Mouse (Mus musculus) olfactory bulb, adult 2 months (tissue): ENCODE data around the gene Rxfp4. TPM values are rescaled to one million over a fixed set of nuclear protein-coding genes. Genes with fewer than 3 reads are reported as not detected.

ENCODE experiments used
- H3K27ac ChIP-seq: fragments of 200-500 bp; 2 replicates; pipeline ENCODE4 v1.5.1; 2012; ENCODE audit warnings: low read depth, low read length; ENCODE audit not compliant: insufficient read depth
- H3K4me1 ChIP-seq: fragments of 200-500 bp; 2 replicates; pipeline ENCODE4 v1.6.1; 2012; ENCODE audit warnings: low read length; ENCODE audit not compliant: control insufficient read depth, insufficient read depth
- H3K4me3 ChIP-seq: fragments of 200-500 bp; 2 replicates; pipeline ENCODE4 v1.5.1; 2012; ENCODE audit warnings: mild to moderate bottlenecking, low read depth, low read length, moderate library complexity; ENCODE audit not compliant: insufficient read depth
- CTCF ChIP-seq: fragments of 200-500 bp; IDR thresholded peaks from 2 replicates; pipeline ENCODE4 v1.5.1; 2012; ENCODE audit warnings: low read depth, mild to moderate bottlenecking, low read length, moderate library complexity; ENCODE audit not compliant: insufficient read depth
- POLR2A ChIP-seq: fragments of 200-500 bp; IDR thresholded peaks from 2 replicates; pipeline ENCODE4 v1.6.1; 2012; ENCODE audit warnings: mild to moderate bottlenecking, low read depth, low read length, moderate library complexity; ENCODE audit not compliant: insufficient read depth
- WGBS: fragments of 180-500 bp; shearing (Covaris S2); methylation state at CpG from one replicate; pipeline ENCODE4 v1.1.7; 2018; 5-methylcytosine and 5-hydroxymethylcytosine counted together
- polyA plus RNA-seq: library from polyadenylated mRNA; stranded (reverse); fragments of >200 nt; gene quantifications from 2 replicates; pipeline ENCODE4 v1.2.4, GENCODE M21; 2012; ENCODE audit warnings: low replicate concordance; ENCODE audit not compliant: missing spikeins, insufficient read depth, insufficient read length

Rxfp4 gene
- polyA plus RNA-seq, 1 experiment: not detected

GRCm38 (mm10) chr3:88653516-88654370 lies 801 bp upstream of the Rxfp4 start:
- TF ChIP-seq POLR2A (no peak), CTCF (no peak)
- Histone ChIP-seq H3K4me3 (no peak overlapping the region), H3K4me1 (peaks cover 6% of the 10 kb centered on the region), H3K27ac (no peak overlapping the region)
- 84% methylated on average over 6 of the region's 6 CpGs for WGBS

GRCm38 (mm10) chr3:88651669-88652618 lies 998 bp downstream of the Rxfp4 start:
- Histone ChIP-seq H3K4me1 (peaks cover 16% of the 10 kb centered on the region), H3K27ac (no peak overlapping the region), H3K4me3 (no peak overlapping the region)
- WGBS: 75% methylated on average over 18 of the region's 18 CpGs
- TF ChIP-seq POLR2A: no peak
- TF ChIP-seq CTCF: no peak

GRCm38 (mm10) chr3:88650713-88651504 lies 2.0 kb downstream of the Rxfp4 start:
- Histone ChIP-seq H3K4me3 (no peak overlapping the region), H3K4me1 (peaks cover 16% of the 10 kb centered on the region), H3K27ac (no peak overlapping the region)
- no peak for TF ChIP-seq POLR2A
- 67% methylated on average over 13 of the region's 13 CpGs for WGBS

DNA sequence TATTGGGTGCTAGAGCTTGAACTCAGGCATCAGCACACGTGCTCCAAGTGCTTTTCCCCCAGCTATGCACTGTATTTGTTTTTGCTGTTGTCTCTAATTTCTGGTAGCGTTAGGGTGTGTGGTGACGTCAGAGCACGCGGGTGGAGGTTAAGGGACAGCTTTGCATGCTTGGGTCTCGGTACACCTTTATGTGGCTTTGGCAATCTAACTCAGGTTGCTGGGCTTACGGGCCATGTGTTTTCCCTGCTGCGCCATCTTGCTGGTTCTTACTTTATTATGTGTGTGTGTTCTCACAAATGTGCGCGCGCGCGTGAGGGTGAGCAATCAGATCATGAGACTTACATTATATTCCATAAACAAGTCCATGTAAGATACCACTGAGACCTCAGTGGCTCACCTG lies 3.0 kb downstream of the Rxfp4 start:
- no peak overlapping the region for H3K27ac ChIP-seq
- 93% methylated on average over 13 of the region's 13 CpGs for WGBS
- peaks cover 16% of the 10 kb centered on the region for H3K4me1 ChIP-seq
- TF ChIP-seq POLR2A: no peak
- TF ChIP-seq CTCF: no peak
- no peak overlapping the region for H3K4me3 ChIP-seq

DNA sequence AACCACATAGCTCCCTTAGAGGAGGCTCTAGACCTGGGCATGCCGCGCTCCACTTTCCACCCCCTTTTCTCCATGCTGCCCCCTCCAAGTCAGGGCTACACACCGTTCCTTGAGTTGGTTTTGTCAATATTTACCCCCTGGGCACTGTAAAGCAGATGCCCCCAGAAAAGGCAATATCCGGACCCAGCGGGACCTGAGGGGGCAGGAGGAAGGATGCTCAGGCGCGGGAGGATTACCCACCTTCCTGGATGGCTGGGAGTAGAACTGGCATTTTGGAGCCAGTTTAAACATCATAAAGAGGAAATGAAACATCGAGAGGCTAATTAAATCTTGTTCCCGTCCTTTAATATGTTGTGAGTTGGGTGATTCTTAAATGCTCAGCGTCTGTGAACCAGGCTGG lies 3.8 kb downstream of the Rxfp4 start:
- TF ChIP-seq CTCF: no peak
- TF ChIP-seq POLR2A: no peak

DNA sequence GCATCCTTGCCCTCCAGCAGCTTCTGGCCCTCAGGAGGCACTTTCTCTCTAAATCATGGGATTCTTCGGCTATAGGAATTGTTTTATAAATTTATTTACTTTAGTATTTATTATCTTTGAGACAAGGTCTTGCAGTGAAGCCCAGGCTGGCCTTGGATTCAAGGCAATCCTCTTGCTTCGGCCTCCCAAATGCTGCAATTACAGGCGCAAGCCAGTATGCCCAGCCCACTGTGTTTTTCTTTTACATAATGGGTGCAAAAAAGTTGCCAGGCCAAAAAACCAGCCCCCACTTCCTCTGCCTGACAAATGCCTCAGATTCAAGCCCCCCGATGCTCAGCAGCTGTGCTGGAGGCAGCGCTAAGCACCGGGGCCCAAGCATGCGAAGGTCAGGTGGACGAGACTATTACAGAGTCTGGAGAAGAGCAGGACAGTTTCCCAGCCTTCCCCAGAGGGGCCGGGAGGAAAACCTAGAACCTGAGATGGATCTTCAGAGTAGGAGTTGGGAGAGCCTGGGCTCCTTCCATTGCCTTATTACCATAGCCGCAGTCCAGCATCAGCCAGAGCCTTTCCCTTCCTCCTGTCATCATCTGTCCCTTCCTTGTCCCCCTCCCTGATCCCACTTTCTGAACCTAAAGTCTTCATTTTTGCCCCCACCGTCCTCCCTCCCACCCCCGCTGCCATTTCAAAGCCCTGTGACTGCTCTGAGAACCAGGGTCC lies 4.3 kb downstream of the Rxfp4 start:
- Histone ChIP-seq H3K4me1 (peaks cover 16% of the 10 kb centered on the region), H3K27ac (no peak overlapping the region), H3K4me3 (no peak overlapping the region)
- TF ChIP-seq POLR2A: no peak
- TF ChIP-seq CTCF: no peak
- 65% methylated on average over 12 of the region's 12 CpGs for WGBS

More for the DNA sequence above, 3.8 kb downstream of the Rxfp4 start:
- H3K4me3 ChIP-seq: no peak overlapping the region
- WGBS: 62% methylated on average over 10 of the region's 10 CpGs
- peaks cover 16% of the 10 kb centered on the region for H3K4me1 ChIP-seq
- H3K27ac ChIP-seq: no peak overlapping the region

- no peak for TF ChIP-seq POLR2A
- TF ChIP-seq CTCF: no peak
- Histone ChIP-seq H3K4me3 (no peak overlapping the region), H3K27ac (no peak overlapping the region), H3K4me1 (peaks cover 16% of the 10 kb centered on the region)
- WGBS: 53% methylated on average over 14 of the region's 14 CpGs
Measured at GRCm38 (mm10) chr3:88647779-88648413, 5.0 kb downstream of the Rxfp4 start.
